Mouse (Mus musculus) hindbrain, embryonic 10.5 days (tissue): ENCODE measurements at regions not wholly inside any gene's neighbourhood (a gene's known extent, or its start where the extent isn't known, plus 50 kb on each side); places are given as distances from the start of the nearest gene placed in this dataset.
A peak's percentile ranks its signal among the peaks of the same experiment; 100 is the strongest.
"Not testable (repeated sequence)": the region's sequence is repeated elsewhere in the genome, so short reads cannot be mapped to it uniquely, and the experiment has no call there.

ENCODE experiments used
- DNase-seq: peaks from one replicate; pipeline ENCODE4 v3.0.0-alpha.2; 2017; ENCODE audit warnings: low spot score
- H3K27ac ChIP-seq: fragments of 300-500 bp; sonication (generic); 2 replicates; pipeline ENCODE4 v1.5.1; 2016; ENCODE audit warnings: mild to moderate bottlenecking, moderate library complexity
- H3K27me3 ChIP-seq: fragments of 300-500 bp; sonication (generic); 2 replicates; pipeline ENCODE4 v1.6.1; 2016; ENCODE audit warnings: mild to moderate bottlenecking; ENCODE audit not compliant: poor library complexity, insufficient read depth, severe bottlenecking
- H3K36me3 ChIP-seq: fragments of 300-500 bp; sonication (generic); 2 replicates; pipeline ENCODE4 v1.6.1; 2016; ENCODE audit warnings: mild to moderate bottlenecking, moderate library complexity
- H3K4me1 ChIP-seq: fragments of 300-500 bp; sonication (generic); replicated peaks from 2 replicates; pipeline ENCODE4 v1.6.1; 2016; ENCODE audit warnings: mild to moderate bottlenecking
- H3K4me3 ChIP-seq: fragments of 300-500 bp; sonication (generic); 2 replicates; pipeline ENCODE4 v1.5.1; 2016; ENCODE audit warnings: mild to moderate bottlenecking, moderate library complexity
- H3K9me3 ChIP-seq: fragments of 300-500 bp; sonication (generic); 2 replicates; pipeline ENCODE4 v1.6.1; 2016; ENCODE audit warnings: mild to moderate bottlenecking, moderate library complexity
- WGBS: fragments of 180-500 bp; shearing (Covaris S2); methylation state at CpG from one replicate; pipeline ENCODE4 v1.1.7; 2016; 5-methylcytosine and 5-hydroxymethylcytosine counted together

DNA sequence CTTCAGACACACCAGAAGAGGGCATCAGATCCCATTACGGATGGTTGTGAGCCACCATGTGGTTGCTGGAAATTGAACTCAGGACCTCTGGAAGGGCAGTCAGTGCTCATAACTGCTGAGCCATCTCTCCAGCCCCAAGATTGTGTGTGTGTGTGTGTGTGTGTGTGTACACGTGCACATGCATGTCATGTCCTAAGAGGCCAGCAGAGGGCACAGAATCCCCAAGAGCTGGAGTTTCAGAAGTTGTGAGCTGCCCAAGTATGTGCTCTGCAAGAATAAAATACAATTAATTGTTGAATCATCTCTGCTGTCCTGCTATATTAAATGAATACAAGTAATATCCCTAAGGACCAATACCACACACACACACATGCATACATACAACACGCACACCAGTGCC is 130.8 kb upstream of the Mrps10 start:
- not testable (repeated sequence) for DNase-seq
- 97% methylated on average over 3 of the region's 3 CpGs for WGBS

DNA sequence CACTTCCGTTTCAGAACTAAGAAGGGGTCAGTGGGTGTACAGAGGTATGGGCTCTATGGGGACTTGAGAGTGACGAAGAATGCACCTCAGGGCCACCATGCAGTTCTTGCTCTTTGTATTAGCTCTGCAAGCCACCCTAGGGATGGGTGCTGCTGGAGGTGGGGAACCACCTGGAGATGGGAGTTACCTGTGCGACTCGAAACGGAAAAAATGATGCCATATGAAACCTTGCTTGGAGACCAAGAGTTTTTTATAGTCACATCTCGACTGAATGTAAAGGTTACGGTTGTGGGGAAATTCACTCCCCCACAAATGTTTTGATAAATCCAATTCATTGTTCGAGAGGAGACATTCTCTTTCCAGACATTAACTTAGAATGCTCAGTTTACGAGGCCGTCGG is 134.3 kb upstream of the Mrps10 start:
- H3K9me3 ChIP-seq, result peaks cover 3% of the 10 kb centered on the region; the same call in 1 of the 2 replicates
- no peak overlapping the region for H3K27ac ChIP-seq
- peaks cover 73% of the 10 kb centered on the region for H3K36me3 ChIP-seq
- DNase-seq, result no peak
- 94% methylated on average over 11 of the region's 11 CpGs for WGBS
- H3K4me1 ChIP-seq, result no peaks in the 10 kb centered on the region
- H3K27me3 ChIP-seq, result no peaks in the 10 kb centered on the region
- H3K4me3 ChIP-seq, result no peak overlapping the region

More for the DNA sequence above, 130.8 kb upstream of the Mrps10 start:
- peaks cover 54% of the 10 kb centered on the region for H3K36me3 ChIP-seq
- H3K9me3 ChIP-seq, H3K4me1 ChIP-seq, H3K27me3 ChIP-seq, H3K4me3 ChIP-seq, H3K27ac ChIP-seq: not testable (repeated sequence)

DNA sequence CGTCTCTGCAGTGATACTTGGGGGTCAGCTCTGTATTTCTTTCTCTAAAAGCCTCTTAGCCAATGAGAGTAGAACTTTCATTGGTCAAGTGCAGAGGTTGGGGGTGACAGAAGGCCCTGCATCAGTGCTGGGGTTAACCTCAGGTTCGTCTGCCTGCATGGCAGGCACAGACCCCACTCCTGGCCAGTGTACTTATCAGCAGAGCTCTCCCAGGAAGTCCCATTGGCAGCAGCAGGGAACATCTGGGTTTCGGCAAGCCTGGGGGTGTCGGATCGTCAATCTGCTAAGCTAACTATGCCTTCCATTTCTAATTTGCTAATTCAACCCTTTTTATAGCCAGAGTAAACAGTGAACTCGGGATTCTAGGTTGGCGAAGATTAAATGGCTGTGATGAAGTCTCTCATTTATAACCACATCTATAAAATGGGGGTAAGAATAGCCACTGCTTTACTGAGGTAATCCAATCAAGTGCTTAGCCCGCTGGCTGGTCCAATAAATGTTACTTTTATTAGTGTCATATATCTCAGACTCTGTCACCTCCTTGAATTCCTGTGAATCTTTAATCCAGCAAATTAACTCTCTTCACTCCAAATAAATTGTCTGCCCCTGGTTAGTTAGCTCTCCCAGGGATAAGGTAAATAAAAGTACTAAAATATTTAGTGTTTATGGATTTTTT is 135.5 kb upstream of the Mrps10 start:
- 91% methylated on average over 8 of the region's 8 CpGs for WGBS
- no peak overlapping the region for H3K27ac ChIP-seq
- H3K27me3 ChIP-seq, result no peaks in the 10 kb centered on the region
- H3K9me3 ChIP-seq, result peaks cover 3% of the 10 kb centered on the region; the same call in 1 of the 2 replicates
- H3K4me3 ChIP-seq, result no peak overlapping the region
- H3K4me1 ChIP-seq, result no peaks in the 10 kb centered on the region
- DNase-seq, result no peak
- peaks cover 76% of the 10 kb centered on the region for H3K36me3 ChIP-seq

DNA sequence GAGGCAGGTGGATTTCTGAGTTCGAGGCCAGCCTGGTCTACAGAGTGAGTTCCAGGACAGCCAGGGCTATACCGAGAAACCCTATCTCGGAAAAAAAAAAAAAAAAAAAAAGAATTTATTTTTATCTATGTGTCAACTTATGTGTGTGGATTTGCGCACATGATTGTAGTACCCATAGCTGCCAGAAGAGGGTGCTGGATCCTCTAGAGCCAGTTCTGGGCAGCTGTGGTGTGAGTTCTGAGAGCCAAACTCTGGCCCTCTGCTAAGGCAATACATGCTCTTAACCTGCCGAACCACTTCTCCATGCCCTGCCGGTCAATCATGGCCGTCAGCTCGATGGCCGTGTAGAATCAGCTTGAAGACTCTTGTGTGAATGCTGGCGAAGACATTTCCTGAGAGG is 138.0 kb upstream of the Mrps10 start:
- Histone ChIP-seq H3K27ac (no peak overlapping the region), H3K27me3 (no peaks in the 10 kb centered on the region), H3K9me3 (peaks cover 3% of the 10 kb centered on the region; the same call in 1 of the 2 replicates), H3K36me3 (peaks cover 62% of the 10 kb centered on the region), H3K4me1 (peaks cover 6% of the 10 kb centered on the region), H3K4me3 (no peak overlapping the region)
- WGBS, result 93% methylated on average over 10 of the region's 10 CpGs
- peak; percentile 6 for DNase-seq

DNA sequence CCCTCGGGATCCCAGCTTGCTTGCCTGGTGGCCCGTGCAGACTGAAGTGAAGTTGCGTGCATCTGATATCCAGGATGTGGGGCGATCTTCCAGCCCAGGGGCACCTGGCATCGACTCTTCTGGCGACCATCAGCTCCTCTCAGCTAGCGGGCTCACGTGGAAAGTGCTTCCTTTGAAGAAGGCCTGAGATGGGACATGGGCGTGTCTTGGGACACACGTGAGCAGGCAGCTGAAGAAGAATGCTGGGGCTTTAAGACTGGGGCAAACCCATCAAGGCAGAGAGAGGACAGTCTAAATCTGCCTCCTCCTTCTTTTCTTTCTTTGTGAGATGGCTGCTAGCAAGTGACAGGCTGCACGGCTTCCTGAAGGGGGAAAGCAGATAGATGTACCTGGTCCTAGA is 142.3 kb upstream of the Mrps10 start:
- H3K36me3 ChIP-seq, result peaks cover 35% of the 10 kb centered on the region
- H3K27me3 ChIP-seq, result no peaks in the 10 kb centered on the region
- H3K4me3 ChIP-seq, result no peak overlapping the region
- WGBS, result 78% methylated on average over 11 of the region's 11 CpGs
- DNase-seq, result no peak
- peaks cover 9% of the 10 kb centered on the region for H3K4me1 ChIP-seq
- peaks cover 3% of the 10 kb centered on the region; the same call in 1 of the 2 replicates for H3K9me3 ChIP-seq
- no peak overlapping the region; the same call in 1 of the 2 replicates for H3K27ac ChIP-seq

DNA sequence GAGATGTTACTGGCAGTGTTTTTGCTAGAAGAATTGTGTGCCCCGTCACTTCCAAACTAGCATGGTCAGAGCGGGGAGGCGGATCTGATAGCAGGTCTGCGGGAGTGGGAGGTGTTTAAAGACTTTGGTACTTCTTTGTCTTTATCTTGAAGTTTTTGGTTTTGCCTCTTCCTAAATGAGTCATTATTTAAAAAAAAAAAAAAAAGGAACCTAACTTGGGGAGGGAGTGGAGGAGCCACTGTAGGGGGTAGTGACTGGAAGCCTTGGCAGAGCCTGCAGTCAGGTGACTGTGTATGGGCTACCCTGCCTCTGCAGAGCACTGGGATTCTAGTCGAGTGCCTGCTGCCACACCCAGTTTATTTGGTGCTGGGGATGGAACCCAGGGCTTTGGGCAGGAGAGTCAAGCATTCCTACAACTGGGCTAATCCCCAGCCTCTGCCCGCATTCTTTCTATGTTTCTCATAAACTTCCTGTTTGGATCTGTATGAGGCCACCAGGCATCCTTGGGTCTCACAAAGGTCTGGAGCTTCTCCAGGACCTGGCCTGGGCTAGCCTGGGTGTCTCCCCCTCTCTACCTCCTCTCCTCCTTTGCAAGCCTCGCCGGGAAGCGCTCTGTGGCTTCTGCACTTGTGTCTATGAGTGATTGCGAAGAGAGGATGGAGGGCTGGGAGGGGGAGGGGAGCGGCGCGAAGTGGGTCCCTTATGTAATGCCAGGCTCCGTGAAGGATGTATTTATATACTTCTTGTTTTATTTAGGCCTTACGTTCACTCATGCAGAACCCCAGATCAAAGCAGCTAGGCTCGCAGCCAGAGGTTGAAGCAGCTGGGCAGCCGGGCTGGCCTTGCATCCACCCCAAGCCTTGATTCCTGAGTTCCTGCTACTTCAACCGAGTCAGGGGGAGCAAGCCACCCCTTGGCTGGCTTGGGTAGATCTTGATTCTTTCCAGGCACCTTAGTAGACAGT is 143.1 kb upstream of the Mrps10 start:
- DNase-seq, result no peak
- Histone ChIP-seq H3K27ac (no peak overlapping the region), H3K4me3 (no peak overlapping the region), H3K27me3 (no peaks in the 10 kb centered on the region), H3K4me1 (peaks cover 9% of the 10 kb centered on the region), H3K36me3 (peaks cover 27% of the 10 kb centered on the region), H3K9me3 (peaks cover 3% of the 10 kb centered on the region; the same call in 1 of the 2 replicates)
- 66% methylated on average over 18 of the region's 18 CpGs for WGBS

DNA sequence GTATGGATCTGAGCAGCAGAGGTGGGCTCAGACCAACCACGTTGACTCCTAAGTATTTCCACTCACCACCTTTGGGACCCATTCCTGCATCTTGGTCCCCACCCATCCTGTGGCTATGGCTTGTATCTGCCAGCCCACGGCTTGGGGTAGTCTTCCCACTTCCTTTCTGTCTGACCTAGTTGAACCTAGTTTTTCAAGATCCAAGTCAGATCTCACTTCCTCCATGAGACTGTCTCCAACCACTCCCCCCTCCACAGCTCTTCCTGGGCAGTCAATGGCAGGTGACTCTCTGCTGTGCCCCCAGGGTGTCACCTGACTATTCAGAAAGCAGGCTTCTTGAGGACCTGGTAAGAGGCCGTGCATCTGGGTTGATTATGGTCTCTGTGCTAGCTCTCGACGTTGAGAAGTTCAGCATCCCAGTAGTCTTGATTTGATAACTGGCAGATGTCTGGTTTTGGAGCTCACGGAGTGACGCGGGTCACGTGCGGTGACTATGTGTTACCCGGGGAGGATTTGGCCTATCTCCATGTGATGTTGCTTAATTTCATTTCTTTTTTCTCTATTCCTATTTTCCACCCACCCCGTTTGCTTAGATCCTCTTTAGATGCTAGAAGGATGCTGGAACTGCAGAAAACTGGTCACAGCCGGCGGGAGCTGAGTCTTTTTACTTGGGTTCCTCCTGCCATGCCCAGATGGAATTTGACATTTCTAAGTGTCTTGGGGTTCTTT is 147.5 kb upstream of the Mrps10 start:
- no peak overlapping the region for H3K4me3 ChIP-seq

DNA sequence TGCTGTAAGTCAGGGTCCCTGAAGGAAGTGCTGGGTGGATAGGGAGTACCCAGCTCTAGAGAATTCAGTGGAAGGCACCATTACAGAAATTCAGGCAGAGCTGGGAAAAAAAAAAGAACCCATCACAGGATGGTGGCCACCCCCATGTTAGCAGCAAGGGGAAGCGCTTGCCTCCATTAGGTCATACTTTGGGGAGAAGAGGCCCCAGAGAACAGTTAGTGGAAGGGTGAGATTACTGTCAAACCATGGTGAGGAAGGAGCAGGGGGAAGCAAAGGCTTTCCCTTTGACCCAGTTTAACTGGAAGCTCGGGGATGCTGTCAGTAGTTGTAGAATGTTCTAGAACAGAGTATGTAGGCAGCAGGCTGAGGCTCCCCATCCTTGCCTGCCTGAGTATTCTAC is 148.8 kb upstream of the Mrps10 start:
- WGBS, result 94% methylated on average over 2 of the region's 2 CpGs
- DNase-seq, result no peak

More for the DNA sequence above, 147.5 kb upstream of the Mrps10 start:
- no peaks in the 10 kb centered on the region for H3K36me3 ChIP-seq
- H3K4me1 ChIP-seq, result peaks cover 8% of the 10 kb centered on the region
- H3K27me3 ChIP-seq, result no peaks in the 10 kb centered on the region
- 95% methylated on average over 14 of the region's 14 CpGs for WGBS
- H3K27ac ChIP-seq, result no peak overlapping the region
- no peaks in the 10 kb centered on the region for H3K9me3 ChIP-seq
- DNase-seq, result no peak

DNA sequence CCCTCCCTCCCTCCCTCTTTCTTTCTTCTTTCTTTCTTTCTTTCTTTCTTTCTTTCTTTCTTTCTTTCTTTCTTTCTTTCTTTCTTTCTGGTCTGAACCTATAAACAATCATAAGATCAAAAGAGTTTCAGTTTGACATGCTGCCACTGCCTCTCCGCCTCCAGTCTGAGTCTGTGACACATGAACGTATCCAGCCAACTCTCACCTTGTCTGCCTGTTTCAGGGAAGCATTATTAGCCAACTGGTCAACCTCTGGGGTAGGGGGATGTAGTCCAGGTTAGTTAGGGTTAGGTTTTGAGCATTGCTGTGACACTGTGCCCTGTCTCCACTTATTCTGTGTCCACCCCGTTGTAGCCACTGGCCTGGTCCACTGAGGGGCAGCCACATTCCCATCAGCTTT is 152.2 kb upstream of the Mrps10 start:
- 91% methylated on average over 3 of the region's 3 CpGs for WGBS
- no peak for DNase-seq
- Histone ChIP-seq H3K4me1 (no peaks in the 10 kb centered on the region), H3K36me3 (0 out of 2 replicates have a peak, but pooled peaks cover 10% of the 10 kb centered on the region), H3K27ac (no peak overlapping the region), H3K9me3 (no peaks in the 10 kb centered on the region), H3K27me3 (no peaks in the 10 kb centered on the region), H3K4me3 (no peak overlapping the region)

More for the DNA sequence above, 148.8 kb upstream of the Mrps10 start:
- no peaks in the 10 kb centered on the region for H3K36me3 ChIP-seq
- no peaks in the 10 kb centered on the region for H3K27me3 ChIP-seq
- H3K27ac ChIP-seq, result no peak overlapping the region
- H3K4me3 ChIP-seq, result no peak overlapping the region
- no peaks in the 10 kb centered on the region for H3K9me3 ChIP-seq
- H3K4me1 ChIP-seq, result no peaks in the 10 kb centered on the region

DNA sequence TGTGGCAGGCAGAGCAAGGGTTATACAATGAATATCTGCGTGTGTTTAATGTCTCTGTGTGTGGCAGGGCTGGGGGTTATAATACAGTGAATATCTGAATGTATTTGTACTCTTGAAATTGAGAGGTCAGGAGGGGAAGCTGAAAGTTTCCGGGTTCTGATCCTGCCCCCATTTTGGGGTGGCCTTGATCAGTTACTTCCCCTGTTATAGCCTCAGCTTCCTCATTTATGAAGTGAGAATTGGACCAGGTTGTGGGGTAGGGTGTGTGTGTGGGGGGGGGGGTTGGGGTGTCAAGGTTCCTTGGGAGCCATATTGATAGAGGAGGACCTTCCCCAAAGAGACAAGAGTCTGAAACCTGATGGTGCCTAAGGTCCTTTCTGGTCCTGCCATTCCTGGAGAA is 152.8 kb upstream of the Mrps10 start:
- Histone ChIP-seq H3K9me3 (no peaks in the 10 kb centered on the region), H3K36me3 (0 out of 2 replicates have a peak, but pooled peaks cover 10% of the 10 kb centered on the region), H3K27me3 (no peaks in the 10 kb centered on the region), H3K27ac (no peak overlapping the region), H3K4me1 (no peaks in the 10 kb centered on the region), H3K4me3 (no peak overlapping the region)
- 92% methylated on average over 2 of the region's 2 CpGs for WGBS
- DNase-seq, result no peak

DNA sequence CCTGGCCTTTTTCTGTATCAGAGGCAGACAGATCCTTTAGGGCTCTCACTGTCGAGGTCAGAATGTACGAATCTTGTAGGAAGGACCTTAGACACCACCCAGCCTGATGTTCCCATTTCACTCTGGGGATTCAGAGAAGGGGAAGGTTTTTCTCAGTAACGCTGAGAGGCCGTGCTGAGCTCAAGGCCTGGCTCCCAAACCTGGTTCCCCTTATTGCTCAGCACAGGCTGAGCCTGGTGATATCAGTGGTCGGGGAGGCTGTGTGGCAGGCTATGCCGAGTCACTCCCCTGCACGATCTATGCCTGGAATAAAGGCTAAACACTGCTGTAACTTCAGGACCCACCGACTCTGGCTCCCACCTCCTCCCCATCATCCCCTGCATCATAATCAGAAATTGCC is 154.6 kb upstream of the Mrps10 start:
- Histone ChIP-seq H3K4me3 (no peak overlapping the region), H3K9me3 (no peaks in the 10 kb centered on the region), H3K36me3 (0 out of 2 replicates have a peak, but pooled peaks cover 10% of the 10 kb centered on the region), H3K4me1 (no peaks in the 10 kb centered on the region), H3K27me3 (no peaks in the 10 kb centered on the region), H3K27ac (no peak overlapping the region)
- WGBS, result 94% methylated on average over 8 of the region's 8 CpGs
- DNase-seq, result no peak

DNA sequence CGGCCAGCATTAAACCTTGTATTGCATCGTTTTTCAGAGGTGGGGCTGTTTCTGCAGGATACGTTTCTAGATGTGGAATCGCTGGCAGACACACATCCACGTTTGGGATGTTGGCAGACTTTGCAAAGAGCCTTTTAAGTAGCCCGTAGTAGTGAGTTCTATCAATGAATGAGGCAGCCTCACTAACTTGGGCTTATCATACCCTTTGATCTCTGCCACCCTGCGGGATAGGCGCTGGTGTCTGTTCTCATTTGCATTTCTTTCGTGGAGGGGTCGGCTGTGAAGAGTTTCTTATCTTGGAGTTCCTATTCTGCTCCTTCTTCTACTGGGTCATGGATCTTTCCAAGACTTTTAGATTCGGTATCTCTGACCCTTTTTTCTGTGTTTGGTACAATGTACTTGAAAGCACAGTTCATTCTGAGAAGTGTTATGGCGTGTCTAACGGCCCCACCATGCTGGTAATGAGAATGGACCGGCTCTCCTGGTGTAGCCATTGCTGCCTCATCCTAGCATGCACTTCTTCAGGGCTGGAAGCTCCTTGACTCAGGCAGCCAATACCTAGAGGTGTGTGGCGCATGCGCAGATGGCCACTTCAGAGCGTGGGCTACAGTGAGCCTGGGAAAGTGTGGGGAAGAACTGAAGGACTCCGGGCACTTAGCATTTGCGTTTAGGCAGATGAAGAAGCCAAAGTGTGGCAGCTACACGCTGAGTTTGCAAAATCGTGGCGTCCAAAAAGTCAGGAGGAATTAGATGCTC is 158.1 kb upstream of the Mrps10 start:
- Histone ChIP-seq H3K27me3 (no peaks in the 10 kb centered on the region), H3K4me3 (no peak overlapping the region), H3K4me1 (no peaks in the 10 kb centered on the region), H3K27ac (no peak overlapping the region), H3K9me3 (no peaks in the 10 kb centered on the region), H3K36me3 (0 out of 2 replicates have a peak, but pooled peaks cover 10% of the 10 kb centered on the region)
- WGBS, result 79% methylated on average over 22 of the region's 22 CpGs
- DNase-seq, result no peak
